Mouse (Mus musculus): ENCODE data around the gene Unc45b. TPM values are rescaled to one million over a fixed set of nuclear protein-coding genes. Genes with fewer than 3 reads are reported as not detected.
A peak's percentile ranks its signal among the peaks of the same experiment; 100 is the strongest.
"Not testable (repeated sequence)": the region's sequence is repeated elsewhere in the genome, so short reads cannot be mapped to it uniquely, and the experiment has no call there.

The Unc45b gene
- total RNA-seq, 2 experiments from 2014 or later: 182 to 201 TPM

DNA sequence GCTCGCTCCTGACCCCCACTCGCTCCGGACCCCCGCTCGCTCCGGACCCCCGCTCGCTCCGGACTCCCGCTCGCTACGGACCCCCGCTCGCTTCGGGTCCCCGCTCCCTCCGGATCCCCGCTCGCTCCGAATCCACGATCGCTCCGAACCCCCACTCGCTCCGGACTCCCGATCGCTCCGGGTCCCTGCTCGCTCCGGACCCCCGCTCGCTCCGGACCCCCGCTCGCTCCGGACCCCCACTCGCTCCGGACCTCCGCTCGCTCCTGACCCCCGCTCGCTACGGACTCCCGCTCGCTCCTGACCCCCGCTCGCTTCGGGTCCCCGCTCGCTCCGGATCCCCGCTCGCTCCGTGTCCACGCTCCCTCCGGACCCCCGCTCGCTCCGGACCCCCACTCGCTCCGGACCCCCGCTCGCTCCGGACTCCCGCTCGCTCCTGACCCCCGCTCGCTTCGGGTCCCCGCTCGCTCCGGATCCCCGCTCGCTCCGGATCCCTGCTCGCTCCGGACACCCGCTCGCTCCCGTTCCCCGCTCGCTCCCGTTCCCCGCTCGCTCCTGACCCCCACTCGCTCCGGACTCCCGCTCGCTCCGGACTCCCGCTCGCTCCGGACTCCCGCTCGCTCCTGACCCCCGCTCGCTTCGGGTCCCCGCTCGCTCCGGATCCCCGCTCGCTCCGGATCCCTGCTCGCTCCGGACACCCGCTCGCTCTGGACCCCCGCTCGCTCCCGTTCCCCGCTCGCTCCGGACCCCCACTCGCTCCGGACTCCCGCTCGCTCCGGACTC is 21.5 kb downstream of the Unc45b start:
- intact Hi-C loops (cut with DNase I): loop anchor here (2.0 kb wide), 1 partner anchor 15 kb away; no protein-coding TSS in a partner anchor
- DNase-seq: not testable (repeated sequence)

DNA sequence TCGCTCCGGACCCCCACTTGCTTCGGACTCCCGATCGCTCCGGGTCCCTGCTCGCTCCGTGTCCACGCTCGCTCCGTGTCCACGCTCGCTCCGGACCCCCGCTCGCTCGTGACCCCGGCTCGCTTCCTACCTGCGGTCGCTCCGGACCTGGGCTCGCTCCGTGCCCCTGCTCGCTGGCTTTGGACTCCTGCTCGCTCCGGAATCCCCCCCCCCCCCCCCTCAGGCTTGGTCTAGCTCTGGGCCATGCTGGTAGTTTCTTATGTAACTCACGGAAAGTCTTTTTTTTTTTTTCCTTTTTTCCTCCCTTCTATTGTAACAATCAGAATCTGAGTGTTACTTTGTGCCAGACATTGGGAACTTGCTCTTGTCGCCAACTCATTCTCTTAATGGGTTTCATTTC is 22.8 kb downstream of the Unc45b start:
- intact Hi-C loops (cut with DNase I): loop anchor here (2.0 kb wide), 1 partner anchor 14 kb away; no protein-coding TSS in a partner anchor

DNA sequence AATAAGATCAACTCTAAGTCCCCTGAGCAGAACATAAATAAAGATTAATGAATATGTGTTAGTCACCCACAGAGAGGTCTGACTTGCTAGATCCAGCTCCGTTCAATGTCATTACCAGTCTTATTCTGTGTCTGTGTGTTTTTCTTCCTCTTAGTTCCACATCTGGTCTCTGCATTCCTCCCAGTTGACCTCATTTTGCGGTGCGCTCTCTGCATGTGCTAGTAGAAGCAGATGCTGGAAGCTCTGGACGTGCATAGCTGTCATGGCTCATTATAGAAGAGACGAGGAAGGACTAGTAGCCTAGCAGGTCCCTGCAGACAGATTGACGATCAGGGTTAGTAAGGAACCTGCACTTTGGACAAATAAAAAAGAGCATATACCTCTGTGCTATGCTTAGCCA is 33.0 kb downstream of the Unc45b start:
- no peak for DNase-seq
- intact Hi-C loops (cut with DNase I): no loop called here

More for the DNA sequence above, 22.8 kb downstream of the Unc45b start:
- DNase-seq: no peak

DNA sequence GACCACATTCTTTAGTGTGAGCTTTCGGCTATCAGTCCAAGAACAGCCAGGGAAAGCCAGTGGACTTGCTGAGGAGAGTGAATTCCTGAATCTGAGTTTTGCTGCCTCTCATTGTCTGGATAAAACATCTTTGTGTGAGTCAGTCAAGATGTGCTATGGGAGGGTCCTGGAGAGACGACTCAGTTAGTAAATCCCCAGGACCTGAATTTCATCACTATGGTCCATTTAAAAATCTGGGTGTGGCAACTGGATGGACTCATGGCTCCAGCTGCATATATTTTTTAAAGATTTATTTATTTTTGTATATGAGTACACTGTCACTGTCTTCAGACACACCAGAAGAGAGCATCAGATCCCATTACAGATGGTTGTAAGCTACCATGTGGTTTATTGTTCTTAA is 35.3 kb downstream of the Unc45b start:
- no peak for DNase-seq
- intact Hi-C loops (cut with DNase I): loop anchor here (2.0 kb wide), 1 partner anchor 13 kb away; no protein-coding TSS in a partner anchor

DNA sequence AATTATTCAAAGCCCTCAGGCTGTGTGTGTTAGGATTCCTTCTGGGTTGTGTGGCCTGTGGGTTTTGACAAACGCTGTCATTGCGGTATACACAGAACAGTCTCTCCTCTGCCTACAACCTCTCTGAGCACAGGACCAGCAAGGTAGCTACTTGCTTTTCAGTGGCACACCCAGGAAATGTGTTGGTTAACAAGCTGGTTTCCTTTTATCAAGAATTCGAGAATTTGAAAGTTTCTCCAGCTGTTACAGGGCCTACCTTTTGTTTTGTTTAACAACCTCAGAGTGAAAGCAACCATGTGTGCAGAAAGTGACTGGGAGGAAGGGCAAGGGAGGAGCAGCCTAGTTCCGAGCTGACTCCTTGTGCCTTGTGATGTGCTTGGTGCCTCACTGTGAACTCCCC is 37.1 kb downstream of the Unc45b start:
- intact Hi-C loops (cut with DNase I): loop anchor here (2.0 kb wide), 1 partner anchor 15 kb away; no protein-coding TSS in a partner anchor
- no peak for DNase-seq

DNA sequence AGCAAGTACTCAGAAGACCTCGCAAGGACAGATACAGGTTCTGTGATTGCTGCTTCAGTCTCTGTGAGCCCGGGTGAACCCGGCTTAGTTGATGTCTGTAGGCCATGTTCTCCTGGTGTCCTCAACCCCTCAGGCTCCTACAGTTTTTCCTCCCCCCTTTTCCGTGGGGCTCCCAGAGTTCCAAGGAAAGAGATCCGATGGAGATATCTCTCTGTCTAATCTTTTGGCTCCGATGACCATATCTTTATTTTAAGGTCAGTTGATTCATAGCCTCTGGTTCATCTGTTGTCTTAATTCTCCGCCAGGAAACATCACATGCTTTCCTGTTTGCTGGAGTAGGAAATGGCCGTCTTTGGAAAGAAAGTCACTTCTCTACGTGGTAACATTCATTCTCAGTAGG is 38.7 kb downstream of the Unc45b start:
- DNase-seq: peak; percentile 29 to 35
- intact Hi-C loops (cut with DNase I): no loop called here

DNA sequence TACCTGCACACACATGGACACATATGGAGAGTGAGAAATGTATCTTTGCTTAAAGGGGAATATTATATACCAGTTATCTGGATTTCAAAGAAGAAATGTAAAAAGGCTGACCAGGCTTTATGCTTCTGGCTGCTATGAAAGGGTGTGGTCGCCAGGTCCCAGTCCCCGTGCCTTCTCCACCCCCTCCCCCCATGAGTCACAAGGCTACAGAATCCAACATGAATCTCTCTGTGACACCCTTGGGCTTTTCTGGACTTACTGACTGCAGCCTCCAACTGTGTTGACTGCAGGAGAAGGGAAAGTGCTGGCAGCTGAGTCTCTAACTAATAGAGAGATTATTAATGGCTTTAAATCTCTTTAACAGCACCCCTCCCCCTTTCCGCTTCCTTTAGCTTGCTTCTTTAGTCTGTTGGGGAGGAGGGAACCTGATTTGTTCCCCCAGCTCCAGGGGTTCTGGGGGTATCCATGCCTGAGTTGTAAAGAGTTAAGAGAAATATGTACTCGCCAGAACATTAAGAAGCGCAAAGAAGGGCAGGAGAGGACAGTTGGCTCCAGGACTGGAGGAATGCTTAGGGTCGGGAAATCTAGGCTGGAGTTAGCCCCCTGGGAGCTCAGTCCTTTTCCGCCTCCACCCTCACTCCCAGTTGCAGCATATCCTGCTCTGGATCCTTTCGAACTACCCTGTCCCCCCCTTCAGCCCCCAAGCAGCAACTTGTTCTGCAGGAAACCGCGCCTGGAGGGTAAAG is 40.6 kb downstream of the Unc45b start, which contains the start of gene Slfn5:
TSS of gene Slfn5 (plus strand) at position 614 of the 746 bp plus-strand sequence.
- DNase-seq: peak; percentile 56 to 65
- intact Hi-C loops (cut with DNase I): no loop called here

DNA sequence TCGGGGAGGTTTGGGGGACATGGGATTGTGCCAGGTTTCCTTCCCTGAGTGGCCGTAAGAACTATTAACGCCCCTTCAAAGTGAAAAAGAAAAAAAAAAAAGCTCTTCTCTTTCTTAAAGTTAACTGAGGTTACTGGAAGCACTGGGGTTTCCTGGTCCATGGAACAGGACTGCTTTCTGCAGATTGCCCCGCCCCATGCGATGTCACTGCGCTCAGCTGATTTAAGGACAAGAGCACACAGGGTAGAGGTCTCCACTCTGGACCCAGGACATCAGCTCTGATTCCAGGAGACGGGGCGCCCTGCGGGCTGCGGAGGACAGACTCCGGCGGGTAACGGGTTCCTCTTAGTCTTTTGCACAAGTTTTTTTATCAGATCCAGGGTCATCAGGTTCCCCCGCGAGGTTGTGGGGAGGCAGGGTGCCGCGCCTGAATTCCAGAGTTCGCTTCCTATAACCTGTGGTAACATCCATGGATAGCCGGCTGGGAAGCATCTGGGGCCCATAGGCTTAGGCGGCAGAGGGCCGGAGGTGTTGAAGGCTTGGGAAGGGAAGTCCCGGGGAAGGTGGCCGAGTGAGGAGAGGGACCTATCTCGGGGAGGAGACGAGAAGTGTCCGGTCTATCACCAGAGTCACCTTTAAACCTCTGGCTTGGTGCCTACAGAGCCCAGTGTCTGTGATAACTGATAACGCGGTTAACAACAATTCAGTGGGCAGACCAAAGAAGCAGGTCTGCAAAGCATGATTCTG is 41.7 kb downstream of the Unc45b start:
- peak; percentile 76 to 81 for DNase-seq
- intact Hi-C loops (cut with DNase I): loop anchor here (2.0 kb wide), 1 partner anchor 19 kb away; no protein-coding TSS in a partner anchor

DNA sequence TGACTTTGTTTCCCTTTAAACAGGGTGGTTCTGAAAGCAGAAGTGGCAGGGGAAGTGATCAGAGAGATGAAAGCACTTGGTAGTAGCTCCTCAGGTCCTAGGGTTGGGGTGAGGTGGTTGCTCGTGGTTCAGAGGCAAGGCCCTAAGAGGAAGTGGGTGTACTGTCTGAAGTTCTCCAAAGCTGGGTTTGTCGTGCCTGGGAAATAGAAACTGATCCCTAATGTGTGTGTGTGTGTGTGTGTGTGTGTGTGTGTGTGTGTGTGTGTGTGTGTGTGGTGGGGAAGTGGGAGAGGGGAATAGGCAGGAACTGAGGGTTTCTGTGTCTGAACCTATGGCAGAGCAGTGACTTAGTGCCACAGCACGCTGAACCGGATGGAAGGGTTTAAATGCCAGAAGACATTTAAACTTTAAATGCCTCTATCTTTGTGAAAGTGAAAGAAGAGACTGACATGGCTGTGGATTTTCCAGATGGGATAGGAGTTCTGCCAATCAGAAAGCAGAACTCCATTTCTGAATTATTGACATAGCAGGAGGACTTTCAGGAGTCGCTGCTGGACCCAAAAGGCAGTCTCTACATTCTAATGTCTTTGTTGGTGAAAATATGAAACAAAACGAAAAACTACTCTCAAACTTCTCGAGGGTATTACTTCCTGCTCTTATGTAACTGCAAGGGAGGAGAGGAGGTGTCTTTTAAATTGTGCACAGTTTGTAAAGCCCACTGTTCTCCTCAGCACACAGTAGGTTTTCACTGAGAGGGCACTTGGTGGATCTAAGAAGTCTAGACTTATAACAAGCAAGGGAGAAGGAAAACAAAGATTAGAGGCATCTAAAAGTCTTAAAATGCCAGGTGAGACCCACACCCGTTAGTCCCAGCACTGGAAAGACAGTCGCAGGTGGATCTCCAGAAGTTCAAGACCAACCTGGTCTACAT is 42.5 kb downstream of the Unc45b start:
- DNase-seq: peak; percentile 41 to 63
- intact Hi-C loops (cut with DNase I): loop anchor here (2.0 kb wide), 1 partner anchor 18 kb away; no protein-coding TSS in a partner anchor

DNA sequence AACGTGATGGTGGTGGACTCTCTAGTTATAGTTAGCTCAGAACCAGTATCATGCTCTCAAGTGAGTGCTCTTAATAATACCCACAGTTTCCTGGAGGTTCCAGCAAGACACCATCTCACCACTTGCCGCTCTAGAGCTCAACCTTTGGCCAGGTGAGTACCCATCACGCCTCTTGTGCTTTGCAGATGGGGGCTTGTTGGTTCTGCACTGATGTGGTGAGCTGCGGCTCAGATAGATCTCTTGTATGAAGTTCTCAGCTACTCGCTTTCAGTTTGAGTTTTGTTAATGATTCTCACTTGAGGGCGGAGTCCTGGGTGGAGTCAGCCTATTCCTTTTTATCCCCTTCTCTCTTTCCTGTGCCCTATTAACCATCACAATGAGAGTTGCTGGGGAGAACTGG is 44.3 kb downstream of the Unc45b start:
- intact Hi-C loops (cut with DNase I): loop anchor here (2.0 kb wide), 1 partner anchor 26 kb away; no protein-coding TSS in a partner anchor
- no peak for DNase-seq

DNA sequence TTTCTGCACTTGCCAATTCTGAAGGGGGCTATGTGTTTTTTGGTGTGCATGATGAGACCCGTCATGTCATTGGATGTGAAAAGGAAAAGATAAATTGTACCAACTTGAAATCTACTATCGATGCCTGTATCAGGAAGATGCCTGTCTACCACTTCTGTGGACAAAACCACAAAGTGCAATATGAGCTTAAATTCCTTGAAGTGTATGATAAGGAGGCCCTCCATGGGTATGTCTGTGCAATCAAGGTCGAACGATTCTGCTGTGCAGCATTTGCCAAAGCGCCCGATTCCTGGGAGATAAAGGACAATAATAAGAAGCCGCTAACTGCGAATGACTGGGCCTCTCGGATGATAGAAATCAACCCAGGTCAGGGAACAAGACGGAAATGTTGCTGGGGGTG is 46.6 kb downstream of the Unc45b start:
- DNase-seq: no peak

DNA sequence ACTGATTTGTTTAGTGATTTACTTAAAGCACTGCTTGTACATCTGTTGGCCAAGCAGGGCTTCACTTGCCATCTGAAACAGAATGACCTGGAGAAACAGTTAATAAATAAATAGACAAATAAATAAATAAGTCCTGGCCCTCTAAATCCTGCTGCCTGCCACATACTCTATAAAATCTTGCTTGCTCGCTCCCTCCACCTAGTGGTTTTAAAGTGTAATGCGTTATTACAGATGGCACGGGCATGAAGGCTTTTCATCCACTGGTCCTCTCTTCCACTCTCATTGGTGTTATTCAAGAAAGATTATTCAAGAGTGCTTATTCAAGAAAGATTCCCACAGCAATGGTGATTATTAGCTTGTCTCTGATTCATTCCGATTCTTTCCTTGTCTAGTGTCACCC is 49.3 kb downstream of the Unc45b start:
- peak; percentile 26 to 49 for DNase-seq
- intact Hi-C loops (cut with DNase I): loop anchor here (1.0 kb wide), 1 partner anchor 44 kb away; no protein-coding TSS in a partner anchor

More for the DNA sequence above, 46.6 kb downstream of the Unc45b start:
- intact Hi-C loops (cut with DNase I): no loop called here

DNA sequence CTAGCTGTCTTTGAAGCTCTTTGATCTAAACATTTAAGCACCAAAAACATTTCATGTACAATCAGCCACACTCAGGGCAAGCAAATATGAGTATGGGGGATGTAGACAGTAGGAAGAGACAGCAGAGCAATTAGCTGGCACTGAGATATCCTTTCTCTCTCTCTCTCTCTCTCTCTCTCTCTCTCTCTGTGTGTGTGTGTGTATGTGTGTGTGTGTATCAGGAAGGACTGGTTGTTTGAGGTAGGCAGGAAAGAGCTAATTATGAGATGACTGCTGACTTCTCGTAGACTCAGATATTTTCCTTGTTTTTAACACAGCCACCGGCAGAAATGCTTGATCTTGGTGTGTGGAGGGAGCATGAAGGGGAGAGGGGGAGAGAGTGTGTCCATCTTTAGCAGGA is 51.4 kb downstream of the Unc45b start:
- intact Hi-C loops (cut with DNase I): no loop called here
- DNase-seq: no peak

DNA sequence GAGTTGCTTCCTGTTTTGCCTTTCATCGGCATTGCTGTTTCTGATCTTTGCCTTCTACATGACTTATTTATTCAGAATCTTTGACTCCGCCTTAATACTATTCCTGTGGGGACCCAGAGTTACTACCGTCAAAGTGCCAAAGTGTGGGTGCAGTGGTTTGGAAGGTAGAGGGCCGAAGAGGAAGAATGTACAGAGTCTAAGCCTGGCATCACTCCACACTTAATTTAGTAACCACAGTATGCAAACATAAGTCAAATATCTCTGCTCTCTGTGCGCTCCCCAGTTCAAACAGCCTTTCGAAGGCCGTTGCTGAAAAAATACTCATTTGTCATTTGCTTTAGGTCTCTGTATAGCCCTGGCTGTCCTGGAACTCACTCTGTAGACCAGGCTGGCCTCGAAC is 51.9 kb downstream of the Unc45b start:
- intact Hi-C loops (cut with DNase I): no loop called here
- DNase-seq: no peak

DNA sequence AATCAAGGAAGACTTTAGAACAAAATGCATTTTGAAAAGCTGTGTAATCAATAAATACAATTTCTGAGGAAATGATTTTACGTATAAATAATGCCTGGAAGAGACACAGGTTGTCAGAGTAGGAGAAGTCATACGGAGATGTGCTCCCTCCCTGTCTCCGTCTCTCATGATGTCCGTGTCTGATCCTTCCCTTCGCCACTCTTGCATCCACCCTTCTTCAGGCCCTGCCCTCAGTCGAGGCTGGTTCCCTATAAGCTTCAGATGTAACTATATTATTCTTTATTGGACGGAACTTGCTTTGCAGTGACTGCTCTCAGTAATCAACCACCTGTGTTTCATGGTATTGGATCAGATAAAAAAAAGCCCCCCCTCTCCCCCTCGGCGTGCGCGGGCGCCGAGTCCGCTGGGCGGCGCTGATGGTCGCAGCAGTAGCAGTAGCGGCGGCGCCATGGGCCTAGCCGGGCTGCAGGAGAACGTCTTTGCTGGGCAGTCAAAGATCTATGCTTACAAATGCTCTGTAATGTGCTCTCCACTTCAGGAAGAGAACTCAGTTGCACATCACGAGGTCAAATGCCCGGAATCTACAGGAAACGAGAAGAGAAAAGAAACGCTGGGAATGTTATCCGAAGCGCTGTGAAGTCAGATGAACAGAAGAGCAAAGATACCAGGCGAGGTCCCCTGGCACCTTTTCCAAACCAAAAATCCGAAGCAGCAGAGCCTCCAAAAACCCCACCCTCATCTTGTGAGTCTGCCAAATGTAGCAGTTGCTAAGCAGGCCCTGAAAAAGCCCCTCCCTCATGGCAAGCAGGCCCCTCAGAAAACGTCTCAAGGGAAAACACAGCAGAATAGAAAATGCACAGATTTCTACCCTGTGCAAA is 60.6 kb downstream of the Unc45b start:
- intact Hi-C loops (cut with DNase I): loop anchor here (2.0 kb wide), 1 partner anchor 18 kb away; no protein-coding TSS in a partner anchor

DNA sequence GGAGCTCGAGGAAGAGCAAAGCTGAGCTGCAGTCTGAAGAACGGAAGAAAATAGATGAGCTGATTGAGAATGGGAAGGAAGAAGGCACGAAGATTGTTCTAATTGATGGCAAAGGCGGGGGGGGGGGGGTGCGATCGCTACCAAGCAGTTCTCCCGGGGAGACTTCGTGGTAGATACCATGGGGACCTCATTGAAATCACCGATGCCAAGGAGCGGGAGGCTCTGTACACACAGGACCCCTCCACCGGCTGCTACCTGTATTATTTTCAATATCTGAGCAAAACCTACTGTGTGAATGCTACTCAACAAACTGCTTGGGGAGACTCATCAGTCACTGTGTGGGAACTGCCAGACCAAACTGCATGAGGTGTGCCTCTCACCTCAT is 61.2 kb downstream of the Unc45b start:
- intact Hi-C loops (cut with DNase I): loop anchor here (2.0 kb wide), 1 partner anchor 19 kb away; no protein-coding TSS in a partner anchor
- no peak for DNase-seq

More for the DNA sequence above, 60.6 kb downstream of the Unc45b start:
- DNase-seq: peak; percentile 38 to 48

DNA sequence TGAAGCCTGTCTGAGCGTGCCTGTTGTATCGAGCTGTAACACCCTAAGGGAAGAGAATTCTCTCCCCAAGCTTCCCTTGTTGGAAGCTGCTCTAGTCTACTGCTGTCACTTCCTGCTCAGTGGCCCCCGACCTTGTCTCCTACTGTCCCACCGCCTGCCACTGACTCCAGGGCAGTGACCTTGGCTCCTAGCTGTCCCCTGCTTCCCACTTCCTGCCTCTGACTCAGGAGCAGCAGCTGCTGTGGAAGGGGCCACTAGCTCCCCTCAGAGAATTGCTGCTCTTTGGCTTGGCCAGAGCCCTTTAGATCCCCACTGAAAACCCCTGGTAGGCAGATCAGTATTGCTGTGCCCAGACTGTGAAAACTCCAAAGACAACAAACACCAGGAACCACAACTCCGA is 63.6 kb downstream of the Unc45b start:
- DNase-seq: no peak

DNA sequence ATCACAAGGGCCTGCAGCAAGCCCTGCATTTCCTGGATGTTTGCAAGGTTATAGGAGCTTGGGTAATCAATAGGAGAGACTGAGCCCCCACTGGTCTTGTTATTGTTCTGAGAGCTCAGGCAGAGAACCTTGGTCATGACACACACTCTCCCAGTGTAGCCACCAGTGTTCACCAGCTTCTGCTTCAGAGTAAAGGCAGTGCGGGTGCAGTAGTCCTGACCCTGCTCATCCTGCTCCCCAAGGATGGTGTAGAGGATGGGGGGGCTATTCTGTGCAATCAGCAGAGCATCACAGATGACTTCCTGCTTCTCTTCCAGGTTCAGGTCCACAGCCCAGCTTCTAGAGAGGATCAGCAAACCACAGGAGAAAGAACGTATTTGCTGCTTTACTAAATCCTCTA is 72.1 kb downstream of the Unc45b start:
- intact Hi-C loops (cut with DNase I); DNase-seq: not testable (repeated sequence)

More for the DNA sequence above, 63.6 kb downstream of the Unc45b start:
- intact Hi-C loops (cut with DNase I): loop anchor here (2.0 kb wide), 1 partner anchor 15 kb away; no protein-coding TSS in a partner anchor

Measured in heart, postnatal 36 days (tissue).